Mouse (Mus musculus) erythroblast, embryonic 14.5 days (primary cell): ENCODE results near the gene Hmcn2. TPM values are rescaled to one million over a fixed set of nuclear protein-coding genes. Genes with fewer than 3 reads are reported as not detected.

Experiments
- H3K27me3 ChIP-seq: 2 replicates; pipeline ENCODE4 v1.6.1; 2012; ENCODE audit warnings: inconsistent platforms; ENCODE audit not compliant: control insufficient read depth
- H3K36me3 ChIP-seq: 2 replicates; pipeline ENCODE4 v1.6.1; 2012; ENCODE audit warnings: mild to moderate bottlenecking, inconsistent platforms; ENCODE audit not compliant: control insufficient read depth
- H3K4me1 ChIP-seq: 2 replicates; pipeline ENCODE4 v1.6.1; 2012; ENCODE audit warnings: inconsistent platforms; ENCODE audit not compliant: control insufficient read depth
- H3K4me3 ChIP-seq: replicated peaks from 2 replicates; pipeline ENCODE3; 2012; ENCODE audit warnings: moderate library complexity, mild to moderate bottlenecking, inconsistent platforms
- H3K9me3 ChIP-seq: 2 replicates; pipeline ENCODE4 v1.6.1; 2012; ENCODE audit warnings: low read length, inconsistent platforms, mixed read lengths; ENCODE audit not compliant: control insufficient read depth
- GATA1 ChIP-seq: IDR thresholded peaks from 2 replicates; pipeline ENCODE4 v1.6.1; 2012; ENCODE audit warnings: low read length, inconsistent platforms, mixed read lengths
- TAL1 ChIP-seq: IDR thresholded peaks from 3 replicates; pipeline ENCODE4 v1.6.1; 2012; ENCODE audit warnings: low read length, inconsistent platforms, mixed read lengths
- polyA plus RNA-seq: library from polyadenylated mRNA; stranded (reverse); fragments of >175 nt; gene quantifications from 2 replicates; pipeline ENCODE4 v1.2.3, GENCODE M21; 2012

Hmcn2 gene
- polyA plus RNA-seq, 1 experiment = not detected

DNA sequence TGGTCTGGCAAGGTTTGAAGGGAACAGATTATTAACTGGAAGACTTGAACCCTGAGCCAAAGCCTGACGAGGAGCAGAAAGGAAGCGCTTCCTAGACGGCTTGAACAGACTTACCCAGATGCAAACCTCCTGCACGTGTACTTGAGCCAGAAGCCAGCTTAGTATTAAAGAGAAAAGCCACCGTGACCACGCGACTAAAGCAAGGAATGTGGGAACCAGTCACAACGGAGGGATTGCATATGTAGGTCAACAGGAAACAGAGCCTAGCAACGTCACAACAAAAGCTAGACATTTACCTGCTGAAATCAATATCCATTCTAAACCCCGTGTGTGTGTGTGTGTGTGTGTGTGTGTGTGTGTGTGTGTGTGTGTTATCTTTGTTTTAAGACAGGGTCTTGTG lies 13.0 kb downstream of the Hmcn2 start:
- TF ChIP-seq TAL1 (no peak), GATA1 (no peak)
- no peak overlapping the region for H3K4me3 ChIP-seq
- H3K27me3 ChIP-seq = no peaks in the 10 kb centered on the region
- H3K36me3 ChIP-seq = no peaks in the 10 kb centered on the region
- no peaks in the 10 kb centered on the region for H3K9me3 ChIP-seq
- H3K4me1 ChIP-seq = no peaks in the 10 kb centered on the region

DNA sequence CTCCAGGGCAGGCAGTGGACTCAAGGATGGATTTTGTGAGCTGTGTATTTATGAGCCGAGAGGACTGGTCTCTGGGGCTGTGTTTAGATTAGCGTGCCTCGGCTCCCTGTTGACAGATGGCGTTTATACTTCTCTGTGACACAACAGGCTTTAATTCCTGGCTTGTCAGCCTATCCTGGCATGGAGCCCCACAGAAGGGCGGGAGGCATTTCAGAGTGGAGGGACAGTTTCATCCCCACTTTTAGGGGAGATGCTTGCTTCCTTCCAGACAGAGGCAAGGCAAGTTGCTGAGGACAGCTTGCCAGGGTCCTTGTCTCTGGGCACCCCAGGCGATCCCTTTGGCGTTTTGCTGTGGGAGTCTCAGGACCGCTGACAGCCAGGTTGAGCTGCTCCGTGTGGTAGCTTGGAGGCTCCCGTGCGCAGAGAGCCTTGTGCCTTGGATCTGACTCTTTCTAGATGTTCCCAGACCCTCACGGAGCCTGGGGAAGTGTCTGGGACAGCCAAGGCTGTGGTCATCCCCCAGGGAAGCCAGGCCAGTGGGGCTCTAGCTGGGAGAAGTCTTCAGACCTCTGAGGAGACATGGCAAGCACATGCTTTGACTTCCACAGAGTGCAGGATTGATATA lies 23.6 kb downstream of the Hmcn2 start:
- Histone ChIP-seq H3K4me1 (no peaks in the 10 kb centered on the region), H3K36me3 (no peaks in the 10 kb centered on the region), H3K9me3 (no peaks in the 10 kb centered on the region), H3K27me3 (no peaks in the 10 kb centered on the region), H3K4me3 (no peak overlapping the region)
- TF ChIP-seq GATA1 = no peak

DNA sequence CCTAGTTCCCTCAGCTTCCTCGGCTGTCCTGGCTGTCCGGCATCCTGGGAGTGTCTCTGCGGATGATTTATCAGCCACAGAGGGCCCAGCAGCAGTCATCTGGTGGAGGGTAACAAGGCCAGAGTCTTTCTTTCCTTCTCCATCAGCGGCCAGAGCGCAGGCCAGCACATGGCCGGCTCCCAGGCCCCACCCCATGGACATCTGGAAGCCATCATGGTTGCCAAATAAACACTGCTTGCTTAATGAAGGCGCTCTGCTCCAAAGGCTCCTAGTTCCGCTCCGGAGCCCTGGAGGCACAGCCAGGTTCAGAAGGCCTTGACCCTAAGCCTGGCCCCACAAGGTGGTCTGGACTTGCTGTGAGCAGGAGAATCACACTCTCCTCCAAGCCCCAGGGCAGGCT lies 25.6 kb downstream of the Hmcn2 start:
- H3K4me1 ChIP-seq = no peaks in the 10 kb centered on the region
- peaks cover 2% of the 10 kb centered on the region; the same call in 1 of the 2 replicates for H3K9me3 ChIP-seq
- H3K36me3 ChIP-seq = no peaks in the 10 kb centered on the region
- TF ChIP-seq GATA1 (no peak), TAL1 (no peak)
- no peak overlapping the region for H3K4me3 ChIP-seq
- H3K27me3 ChIP-seq = no peaks in the 10 kb centered on the region

DNA sequence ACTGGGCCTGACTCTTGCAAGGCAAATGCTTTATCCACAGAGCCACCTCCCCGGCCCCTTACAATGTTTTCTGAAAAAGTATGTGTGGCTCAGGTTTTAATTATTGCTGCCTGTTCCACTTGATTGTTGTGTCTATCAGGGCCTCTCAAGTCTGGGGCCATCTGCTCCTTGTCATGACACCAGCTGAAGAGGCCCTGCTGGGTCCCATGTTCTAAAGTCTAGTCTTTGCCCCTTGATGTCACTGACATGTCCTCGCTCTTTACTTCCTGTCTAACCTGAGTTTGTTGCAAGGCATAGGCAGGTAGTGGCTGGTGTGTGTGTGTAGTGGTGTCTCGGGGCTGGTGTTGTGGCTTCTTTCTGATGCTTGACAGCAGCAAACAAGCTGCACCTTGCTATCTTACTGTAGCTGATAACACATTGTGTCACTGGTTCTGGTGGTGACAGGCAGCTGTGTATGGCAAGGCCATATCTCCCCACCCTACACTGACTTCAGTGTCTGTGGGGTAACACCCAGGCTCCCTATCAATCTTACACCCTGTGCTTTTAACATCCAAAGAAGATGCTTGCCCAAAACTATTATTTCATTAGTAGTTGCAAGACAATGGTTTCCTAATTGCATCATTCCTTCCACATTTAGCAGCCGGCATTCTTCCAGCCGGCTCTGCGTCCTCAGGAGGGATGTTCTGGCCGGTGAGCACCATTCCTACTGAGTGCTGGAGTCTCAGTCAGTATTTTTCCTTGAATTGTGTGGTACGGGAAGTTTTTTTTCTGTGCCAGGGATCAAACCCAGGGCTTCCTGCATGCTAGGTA lies 27.7 kb downstream of the Hmcn2 start:
- Histone ChIP-seq H3K9me3 (peaks cover 2% of the 10 kb centered on the region; the same call in 1 of the 2 replicates), H3K4me1 (no peaks in the 10 kb centered on the region), H3K27me3 (no peaks in the 10 kb centered on the region), H3K4me3 (no peak overlapping the region), H3K36me3 (no peaks in the 10 kb centered on the region)
- TF ChIP-seq TAL1 = no peak
- TF ChIP-seq GATA1 = no peak

DNA sequence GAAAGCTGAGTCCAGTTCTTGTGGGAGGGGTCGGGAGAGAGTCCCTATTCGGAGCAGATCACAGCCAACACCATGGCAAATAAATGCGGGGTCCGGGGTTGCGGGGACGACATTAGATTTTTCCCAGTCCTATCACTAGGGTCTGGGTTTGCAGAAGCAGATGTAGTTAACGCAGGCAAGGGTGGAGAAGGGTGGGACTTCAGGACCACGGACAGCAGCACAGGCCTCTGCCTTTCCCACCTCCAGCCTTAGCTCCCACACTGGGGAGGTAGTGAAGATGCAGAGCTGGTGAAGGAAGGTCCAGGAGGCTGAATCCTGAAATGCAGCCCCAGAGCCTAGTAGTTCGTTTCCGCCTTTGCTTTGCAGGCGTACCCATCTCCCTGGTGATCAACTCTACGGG lies 31.9 kb downstream of the Hmcn2 start:
- H3K4me1 ChIP-seq = no peaks in the 10 kb centered on the region
- H3K27me3 ChIP-seq = no peaks in the 10 kb centered on the region
- TF ChIP-seq GATA1 = no peak
- TF ChIP-seq TAL1 = no peak
- H3K4me3 ChIP-seq = no peak overlapping the region
- peaks cover 2% of the 10 kb centered on the region; the same call in 1 of the 2 replicates for H3K9me3 ChIP-seq
- H3K36me3 ChIP-seq = no peaks in the 10 kb centered on the region

DNA sequence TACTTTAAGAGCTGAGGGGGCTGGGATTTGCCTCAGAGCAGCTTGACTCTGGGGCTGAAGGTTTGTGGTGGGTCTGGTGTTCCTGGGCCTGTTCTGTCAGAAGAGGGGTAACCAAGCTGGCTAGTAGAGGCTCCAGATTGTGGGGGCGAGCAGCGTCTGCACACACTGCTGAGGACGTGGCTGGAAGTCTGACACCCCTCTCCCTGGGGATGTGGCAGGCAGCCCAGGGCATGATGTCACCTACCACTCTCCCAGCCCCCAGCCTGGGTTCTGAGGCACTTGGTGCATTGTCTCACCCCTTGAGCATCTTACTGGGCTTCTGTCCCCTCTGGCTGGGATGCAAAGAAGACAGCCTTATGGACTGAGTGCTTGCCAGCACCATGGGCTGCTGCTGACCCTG lies 34.2 kb downstream of the Hmcn2 start:
- Histone ChIP-seq H3K9me3 (peaks cover 2% of the 10 kb centered on the region; the same call in 1 of the 2 replicates), H3K36me3 (no peaks in the 10 kb centered on the region), H3K4me1 (no peaks in the 10 kb centered on the region), H3K4me3 (no peak overlapping the region), H3K27me3 (no peaks in the 10 kb centered on the region)
- TF ChIP-seq TAL1 = no peak
- TF ChIP-seq GATA1 = no peak

DNA sequence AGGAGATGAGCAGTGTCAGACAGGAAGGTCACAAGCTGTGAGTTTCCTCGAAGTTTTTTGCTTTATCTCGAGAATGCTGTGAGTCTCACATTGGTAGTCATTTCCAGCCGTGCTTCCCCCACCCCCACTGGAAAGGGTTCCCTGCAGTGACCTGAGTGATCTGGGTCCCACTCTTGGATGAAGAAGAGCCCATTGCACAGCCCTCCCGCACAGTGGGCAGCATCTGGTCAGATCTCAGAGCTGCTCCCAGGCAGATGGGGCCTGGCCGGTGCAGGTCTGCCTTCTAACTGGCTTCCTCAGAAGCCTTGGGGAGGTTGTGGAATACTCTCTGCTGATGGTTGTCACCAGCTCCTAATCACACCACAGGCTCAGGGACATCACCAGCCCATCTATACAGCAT lies 34.6 kb downstream of the Hmcn2 start:
- TF ChIP-seq TAL1 = no peak
- no peak for TF ChIP-seq GATA1
- no peak overlapping the region for H3K4me3 ChIP-seq

DNA sequence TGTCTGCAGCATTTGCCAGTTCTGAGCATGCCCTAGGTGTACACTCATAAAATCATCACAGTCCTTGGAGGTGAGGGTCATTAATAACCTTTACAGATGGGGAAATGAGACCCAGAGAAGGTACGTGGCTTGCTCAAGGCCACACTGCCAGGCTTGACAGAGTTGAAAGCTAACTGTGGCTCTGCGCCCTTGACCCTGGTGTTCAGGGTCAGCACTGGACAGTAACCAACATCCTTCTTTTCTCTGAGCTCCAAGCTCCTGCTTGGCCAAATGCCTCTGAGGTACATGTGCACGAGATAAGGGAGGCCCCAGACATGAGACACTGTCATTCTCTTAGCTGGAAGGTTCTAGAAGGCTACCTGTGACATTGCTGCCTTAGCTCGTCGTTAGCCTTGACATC lies 42.6 kb downstream of the Hmcn2 start:
- TF ChIP-seq TAL1 (no peak), GATA1 (no peak)
- no peaks in the 10 kb centered on the region for H3K27me3 ChIP-seq
- peaks cover 4% of the 10 kb centered on the region for H3K9me3 ChIP-seq
- no peak overlapping the region for H3K4me3 ChIP-seq
- H3K36me3 ChIP-seq = no peaks in the 10 kb centered on the region
- no peaks in the 10 kb centered on the region for H3K4me1 ChIP-seq

More for the DNA sequence above, 34.6 kb downstream of the Hmcn2 start:
- Histone ChIP-seq H3K27me3 (no peaks in the 10 kb centered on the region), H3K9me3 (peaks cover 2% of the 10 kb centered on the region; the same call in 1 of the 2 replicates), H3K36me3 (no peaks in the 10 kb centered on the region), H3K4me1 (no peaks in the 10 kb centered on the region)

DNA sequence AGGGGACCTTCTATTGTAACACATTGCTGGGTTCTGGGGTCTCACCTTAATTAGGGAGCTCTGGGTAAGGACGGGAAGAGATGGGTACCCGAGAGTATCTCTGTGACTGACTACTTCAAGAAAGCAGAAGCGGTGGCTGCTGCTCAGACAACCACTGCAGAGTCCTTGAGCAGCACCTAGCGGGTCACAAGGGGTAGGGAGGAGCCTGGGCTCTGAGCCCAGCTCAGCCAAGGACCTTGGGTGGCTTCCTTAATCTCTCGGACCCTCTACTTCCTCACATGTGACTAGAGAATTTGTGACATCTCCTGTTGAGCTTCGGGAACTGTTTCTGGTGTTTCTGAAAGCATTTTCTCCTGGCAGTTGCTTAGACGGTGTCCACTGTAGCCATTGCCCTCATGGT lies 45.1 kb downstream of the Hmcn2 start:
- H3K36me3 ChIP-seq = no peaks in the 10 kb centered on the region
- no peak for TF ChIP-seq TAL1
- no peak for TF ChIP-seq GATA1
- H3K9me3 ChIP-seq = peaks cover 4% of the 10 kb centered on the region
- no peaks in the 10 kb centered on the region for H3K27me3 ChIP-seq
- H3K4me1 ChIP-seq = no peaks in the 10 kb centered on the region
- H3K4me3 ChIP-seq = no peak overlapping the region

DNA sequence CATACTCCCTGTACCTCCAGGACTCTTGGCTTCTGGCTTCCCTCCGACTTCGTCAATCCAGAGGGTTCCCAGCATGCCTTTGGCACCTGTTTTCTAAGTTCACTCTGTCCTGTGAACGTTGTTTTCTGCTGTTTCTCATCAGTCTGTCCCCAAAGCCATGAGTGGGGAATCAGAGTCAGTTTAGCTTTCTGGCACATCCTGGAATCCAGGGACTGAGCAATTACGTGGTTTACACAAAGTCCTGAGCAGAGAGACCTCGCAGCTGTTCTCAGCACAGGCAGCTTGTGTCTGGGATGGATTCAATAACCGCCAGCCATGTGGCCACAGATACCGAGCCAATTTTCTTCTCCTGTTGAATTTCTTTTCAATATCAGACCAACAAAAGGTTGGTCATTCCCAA lies 53.0 kb downstream of the Hmcn2 start:
- no peaks in the 10 kb centered on the region for H3K36me3 ChIP-seq

More for the DNA sequence above, 53.0 kb downstream of the Hmcn2 start:
- peaks cover 7% of the 10 kb centered on the region for H3K9me3 ChIP-seq
- no peaks in the 10 kb centered on the region for H3K27me3 ChIP-seq
- no peaks in the 10 kb centered on the region for H3K4me1 ChIP-seq
- H3K4me3 ChIP-seq = no peak overlapping the region
- TF ChIP-seq GATA1 = no peak
- no peak for TF ChIP-seq TAL1
